Mouse (Mus musculus): ENCODE measurements around the gene BC030870.

Gene BC030870

DNA sequence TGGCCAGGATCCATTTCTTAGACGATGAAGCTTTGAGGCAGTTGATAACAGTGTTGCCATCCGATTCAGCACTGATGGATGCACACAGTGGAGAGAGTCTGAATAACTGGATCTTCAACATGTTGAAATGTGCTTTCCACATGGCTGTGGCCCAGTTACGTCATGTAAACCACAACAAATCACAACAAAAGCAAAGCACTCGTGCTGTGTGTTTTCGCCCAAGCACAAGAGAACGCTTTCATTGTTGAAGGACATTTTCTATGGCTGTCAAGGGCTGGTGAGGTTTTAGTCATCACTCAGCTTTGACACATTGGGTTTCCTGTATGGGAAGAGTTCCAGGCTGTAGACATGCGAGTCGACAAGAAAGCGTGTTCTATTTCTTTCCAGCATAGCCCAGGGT, 48.6 kb downstream of the BC030870 start:
- DNase-seq (ENCODE audit: low read depth), result peak; percentile 14

DNA sequence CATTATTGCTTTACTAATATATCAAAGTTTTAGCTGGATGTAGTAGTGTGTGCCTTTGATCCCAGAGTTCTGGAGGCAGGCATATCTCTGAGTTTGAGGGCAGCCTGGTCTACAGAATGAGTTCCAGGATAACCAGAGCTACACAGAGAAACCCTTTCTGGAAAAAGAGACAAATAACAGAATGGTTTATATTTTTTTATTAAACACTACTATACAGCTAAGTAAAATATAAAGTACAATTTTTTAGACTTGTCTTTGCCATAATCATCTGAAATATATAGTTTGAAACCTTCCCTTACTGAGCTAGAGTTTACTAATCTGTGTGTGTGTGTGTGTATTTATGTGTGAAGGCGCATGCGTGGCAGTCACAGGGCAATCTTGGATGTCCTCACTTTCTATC, 54.6 kb downstream of the BC030870 start, which contains the start of gene Gm10663:
Gene Gm10663, plus strand, starts transcription at position 301 of the 400 bp plus-strand sequence.
- DNase-seq (ENCODE audit: low read depth), result no peak

DNA sequence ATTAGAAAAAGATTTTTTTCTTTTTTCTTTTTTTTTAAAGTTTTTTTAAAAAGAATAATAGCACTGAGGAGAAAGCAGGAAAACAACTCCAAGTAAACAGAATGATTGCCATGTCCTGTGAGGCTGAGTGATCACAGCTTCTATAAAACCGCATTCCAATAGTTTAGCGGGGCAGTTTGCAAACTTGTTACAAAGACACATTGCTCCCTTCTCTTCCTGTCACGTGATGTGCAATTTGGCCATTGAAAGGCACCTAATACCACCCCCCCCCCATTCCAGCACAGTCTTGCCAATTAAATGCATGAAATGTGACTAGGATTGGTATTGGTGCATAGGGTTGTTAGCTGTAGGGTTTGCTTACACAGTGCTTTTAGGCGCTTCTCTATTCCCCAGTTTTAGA, 58.4 kb downstream of the BC030870 start:
- DNase-seq (ENCODE audit: low read depth), result no peak

DNA sequence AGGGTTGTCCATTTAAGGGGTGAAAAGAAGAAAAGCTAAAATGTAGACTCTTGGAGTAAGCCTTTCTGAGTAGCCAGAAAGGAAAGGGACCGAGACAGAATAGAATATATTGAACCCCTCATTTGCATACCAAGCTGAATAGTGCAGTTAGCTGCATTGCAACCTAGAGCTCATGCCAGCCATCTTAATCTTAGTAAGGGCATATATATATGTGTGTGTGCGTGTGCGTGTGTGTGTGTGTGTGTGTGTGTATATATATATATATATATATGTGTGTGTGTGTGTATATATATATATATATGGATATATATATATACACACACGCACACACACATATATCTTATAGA, 60.9 kb downstream of the BC030870 start:
- no peak for DNase-seq (ENCODE audit: low read depth)

DNA sequence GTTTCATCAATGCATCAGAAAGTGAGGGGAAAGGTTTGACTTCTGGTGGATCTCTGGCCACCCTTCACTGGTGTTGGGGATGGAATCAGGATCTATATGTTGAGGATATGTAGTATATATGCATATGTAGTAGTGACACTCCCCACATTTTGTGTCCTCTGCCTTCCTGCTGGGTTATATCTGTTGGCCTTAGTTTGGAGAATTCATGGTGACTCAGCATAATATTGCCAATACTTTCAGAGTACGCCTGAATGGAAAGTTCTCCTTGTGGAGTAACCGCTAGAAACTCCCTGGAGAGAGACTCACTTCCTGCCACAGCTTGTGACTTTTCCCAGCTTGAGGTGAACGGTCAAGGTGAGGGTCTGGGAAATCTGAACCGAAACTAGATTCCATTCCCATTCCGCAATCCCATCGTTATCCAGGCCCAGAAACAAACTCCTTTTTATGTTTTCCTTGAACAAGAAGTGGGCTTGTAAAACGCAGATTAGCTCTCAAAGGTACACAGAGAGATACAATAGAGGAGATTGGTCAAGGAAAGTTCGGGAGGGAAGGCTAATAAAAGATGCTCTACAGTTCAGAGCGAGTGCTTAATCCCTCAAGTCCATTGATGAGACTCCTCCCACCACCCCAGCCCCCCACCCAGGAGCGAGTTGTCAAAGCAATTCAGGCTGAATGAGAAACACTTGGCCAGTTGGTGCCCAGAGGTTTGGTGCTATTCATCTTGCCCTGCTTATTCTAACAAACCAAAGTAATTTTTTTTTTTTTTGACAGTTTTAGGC, 61.5 kb downstream of the BC030870 start:
- no peak for DNase-seq (ENCODE audit: low read depth)

DNA sequence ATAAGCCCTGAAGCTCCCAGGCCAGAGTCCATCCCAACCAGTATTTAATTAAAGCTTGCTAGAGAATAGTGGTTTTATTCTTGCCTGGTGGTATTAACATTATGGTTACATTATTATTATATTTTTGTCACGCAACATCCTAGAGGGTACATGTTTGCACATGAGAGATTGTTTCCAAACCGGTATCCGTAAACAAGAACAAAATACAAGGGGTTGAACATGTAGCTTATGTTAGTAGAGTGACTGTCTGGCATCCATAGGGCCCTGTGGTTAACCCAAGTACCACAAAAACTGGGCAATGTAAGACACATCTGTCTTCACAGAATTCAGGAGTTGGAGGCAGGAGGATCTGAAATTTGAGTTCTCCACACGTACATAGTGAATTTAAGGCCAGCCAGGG, 62.3 kb downstream of the BC030870 start:
- no peak for DNase-seq (ENCODE audit: low read depth)

DNA sequence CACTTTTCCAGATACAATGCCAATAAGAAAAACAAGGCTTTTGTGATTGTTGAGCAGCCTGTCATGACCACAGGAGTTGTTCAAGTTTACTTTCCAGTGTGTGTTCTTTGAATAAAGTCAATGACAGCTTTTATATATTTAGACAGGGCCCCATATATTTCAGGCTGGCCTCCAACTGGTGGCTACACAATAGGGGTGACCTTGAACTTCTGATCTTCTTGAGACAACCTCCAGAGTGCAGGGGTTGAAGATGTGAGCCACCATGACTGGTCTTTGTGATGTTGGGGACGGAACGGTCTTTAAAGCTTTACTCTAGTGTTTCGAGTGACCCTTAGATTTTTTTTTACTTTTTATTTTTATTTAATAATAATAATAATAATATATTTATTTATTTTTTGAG, 63.7 kb downstream of the BC030870 start:
- DNase-seq (ENCODE audit: low read depth), result no peak

DNA sequence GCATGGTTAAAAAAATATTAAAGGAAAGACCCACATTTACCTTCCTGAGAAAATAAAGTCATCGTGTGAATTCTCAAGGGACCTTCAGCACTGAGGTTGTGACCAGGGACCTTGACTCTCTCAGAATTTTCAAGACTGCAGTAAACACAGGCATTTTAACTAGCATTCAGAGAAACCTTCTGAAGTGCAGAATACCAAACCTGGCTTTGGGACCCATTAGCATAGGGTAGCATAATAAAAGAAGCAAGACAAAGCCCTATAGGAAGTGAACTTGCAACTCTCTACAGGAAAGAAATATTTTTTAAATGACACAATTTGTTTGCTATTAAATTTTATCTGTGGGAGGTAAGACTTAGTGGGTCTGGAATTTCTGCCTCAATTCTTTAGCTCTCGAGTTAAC, 65.3 kb downstream of the BC030870 start:
- DNase-seq (ENCODE audit: low read depth), result no peak

DNA sequence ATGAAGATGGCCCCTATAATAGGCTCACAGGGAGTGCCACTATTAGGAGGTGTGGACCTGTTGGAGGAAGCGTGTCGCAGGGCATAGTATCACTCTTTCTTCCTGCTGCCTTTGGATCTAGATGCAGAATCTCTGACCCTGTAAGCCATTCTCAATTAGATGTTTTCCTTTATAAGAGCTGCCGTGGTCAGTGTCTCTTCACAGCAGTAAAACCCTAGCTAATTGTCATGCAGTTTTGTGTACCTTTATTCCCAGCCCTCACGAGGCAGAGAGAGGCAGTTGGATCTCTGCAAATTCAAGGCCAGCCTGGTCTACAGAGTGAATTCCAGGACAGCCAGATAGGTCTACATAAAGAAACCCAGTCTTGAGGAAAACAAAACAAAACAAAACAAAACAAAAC, 67.2 kb downstream of the BC030870 start:
- no peak for DNase-seq (ENCODE audit: low read depth)

DNA sequence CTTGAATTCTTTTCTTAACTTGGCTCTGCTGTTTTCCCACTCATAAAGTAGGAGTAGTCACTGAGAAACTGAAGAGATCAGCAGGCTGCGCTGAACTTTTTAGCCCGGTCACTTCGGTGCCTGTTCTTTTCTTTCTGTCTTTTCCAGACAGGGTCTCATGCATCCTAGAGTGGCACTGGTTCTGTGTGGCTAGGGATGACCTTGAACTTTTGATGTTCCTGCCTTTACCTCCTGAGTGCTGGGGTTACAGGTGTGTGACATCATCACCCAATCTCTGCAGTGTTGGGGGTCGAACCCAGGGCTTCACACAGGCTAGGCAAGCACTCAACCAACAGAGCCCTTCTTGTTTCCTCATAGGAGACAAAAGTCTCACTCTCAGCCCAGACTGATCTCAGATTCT, 72.6 kb downstream of the BC030870 start:
- DNase-seq (ENCODE audit: low read depth), result no peak

DNA sequence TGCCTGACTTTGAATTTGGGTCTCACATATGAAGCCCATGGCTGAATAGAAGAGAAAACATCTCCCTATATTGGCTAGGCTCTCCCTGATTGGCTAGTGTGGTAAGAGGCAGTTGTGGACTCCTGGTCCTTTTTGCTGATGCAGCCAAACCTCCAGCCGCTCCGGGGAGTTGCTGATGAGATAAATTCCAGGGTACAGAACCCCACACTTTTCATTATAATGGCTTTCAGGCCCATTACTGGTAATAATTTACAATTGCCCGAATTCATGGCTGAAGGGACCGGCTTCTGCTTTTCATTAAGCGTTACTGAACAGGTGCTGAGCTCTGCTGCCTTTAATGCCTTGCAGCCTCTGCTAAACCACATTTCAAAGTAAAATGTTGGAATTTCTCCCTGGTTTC, 75.4 kb downstream of the BC030870 start:
- DNase-seq (ENCODE audit: low read depth), result no peak

DNA sequence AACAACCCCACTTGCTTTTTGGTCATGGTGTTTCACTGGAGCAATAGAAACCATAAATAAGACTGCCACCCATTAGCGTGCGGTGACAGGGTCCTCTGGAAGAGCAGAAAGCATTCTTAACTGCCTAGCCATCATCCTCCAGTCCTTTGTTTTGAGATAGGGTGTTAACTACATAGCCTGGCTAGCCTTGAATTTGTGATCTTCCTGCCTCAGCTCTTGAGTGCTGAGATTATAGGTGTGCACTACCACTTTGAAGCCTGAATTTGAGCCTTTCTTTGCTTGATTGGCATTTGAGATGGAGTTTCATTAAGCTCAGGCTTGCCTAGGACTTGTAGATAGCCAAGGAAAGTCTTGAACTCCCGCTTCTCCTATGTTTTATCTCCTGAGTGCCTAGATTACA, 75.8 kb downstream of the BC030870 start:
- DNase-seq (ENCODE audit: low read depth), result no peak

DNA sequence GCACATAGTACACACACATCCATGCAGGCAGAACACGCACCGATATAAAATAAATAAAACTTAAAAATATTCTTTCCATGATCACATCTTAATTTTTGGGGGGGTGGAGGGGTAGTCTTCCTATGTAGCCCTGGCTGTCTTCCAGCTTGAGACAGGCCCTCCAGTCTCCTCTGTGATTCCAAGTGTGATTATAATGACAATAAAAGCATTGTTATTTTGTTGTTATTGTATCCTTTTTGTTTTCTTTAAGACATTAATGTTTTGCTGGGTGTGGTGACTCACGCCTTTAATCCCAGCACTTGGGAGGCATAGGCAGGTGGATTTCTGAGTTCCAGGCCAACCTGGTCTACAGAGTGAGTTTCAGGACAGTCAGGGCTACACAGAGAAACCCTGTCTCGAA, 81.6 kb downstream of the BC030870 start:
- no peak for DNase-seq (ENCODE audit: low read depth)

DNA sequence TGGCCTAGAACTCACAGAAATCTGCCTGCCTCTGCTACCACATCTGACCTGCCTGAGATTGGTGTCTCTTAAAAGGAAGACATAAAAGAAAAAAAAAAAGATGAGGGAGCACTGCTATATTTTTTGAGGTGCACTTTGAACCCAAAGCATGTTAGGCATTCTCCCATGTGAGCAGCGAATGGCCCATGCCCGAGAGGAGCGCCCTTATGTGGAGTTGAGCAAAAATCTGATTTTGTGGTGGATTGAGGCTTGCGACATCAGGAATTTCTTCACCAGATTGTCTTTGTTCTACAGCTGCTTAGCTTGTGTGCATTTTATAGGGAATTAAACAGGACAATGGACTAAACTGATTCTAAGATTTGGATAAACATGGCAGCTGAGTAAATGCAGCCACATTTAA, 82.2 kb downstream of the BC030870 start:
- DNase-seq (ENCODE audit: low read depth), result no peak

DNA sequence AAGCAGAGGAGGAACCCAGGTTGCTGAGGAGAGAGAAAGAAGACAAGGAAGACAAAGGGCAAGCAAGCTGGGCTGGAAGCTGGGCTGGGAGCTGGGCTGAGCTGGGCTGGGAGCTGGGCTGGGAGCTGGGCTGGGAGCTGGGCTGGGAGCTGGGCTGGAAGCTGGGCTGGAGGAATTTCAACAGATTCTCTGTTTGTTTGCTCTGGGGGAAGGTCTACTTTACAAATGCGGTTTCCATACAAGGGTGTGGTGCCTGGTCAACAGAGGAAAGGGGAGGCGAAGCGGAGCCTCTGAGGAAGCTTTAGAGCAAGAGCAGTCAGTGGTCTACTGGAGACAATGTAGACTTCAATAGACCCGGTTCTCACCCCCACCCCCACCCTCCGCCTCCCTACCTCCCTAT, 82.8 kb downstream of the BC030870 start:
- DNase-seq (ENCODE audit: low read depth), result no peak

DNA sequence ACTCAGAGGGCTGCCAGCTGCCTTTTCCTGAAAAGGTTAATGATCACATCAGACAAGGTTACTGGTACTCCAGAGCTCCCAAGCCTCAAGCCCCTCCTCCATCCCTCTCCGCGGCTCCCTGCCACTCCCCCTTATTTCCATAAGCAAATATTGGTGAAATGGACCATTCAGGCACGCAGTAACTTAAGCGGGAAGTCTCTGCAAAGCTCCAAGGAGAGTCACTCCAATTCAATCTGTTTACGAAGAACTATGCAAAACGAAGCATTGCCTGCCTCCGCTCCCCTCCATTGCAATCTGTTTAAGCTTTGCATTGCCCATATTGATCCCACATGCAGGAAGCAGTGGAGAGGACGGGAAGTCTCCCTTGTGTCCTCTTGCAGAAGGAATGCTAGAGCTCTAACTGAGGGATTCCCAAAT, 92.2 kb downstream of the BC030870 start, which contains the start of gene Apela:
Gene Apela, minus strand, starts transcription at position 220 of the 417 bp plus-strand sequence.
- DNase-seq (ENCODE audit: low read depth), result no peak

Data from fibroblast of lung, adult 2 months (primary cell).